Mouse (Mus musculus) ES-E14 (cell line): ENCODE data around the gene Ffar3. TPM values are rescaled to one million over a fixed set of nuclear protein-coding genes. Genes with fewer than 3 reads are reported as not detected.
"Not testable (repeated sequence)": the region's sequence is repeated elsewhere in the genome, so short reads cannot be mapped to it uniquely, and the experiment has no call there.

ENCODE experiments used
- DNase-seq: peaks from one replicate; pipeline ENCODE4 v3.0.0-alpha.2; 2013; ENCODE audit warnings: low read depth, low spot score
- H3K27ac ChIP-seq: 2 replicates; pipeline ENCODE4 v1.5.1; 2012; ENCODE audit warnings: low read depth, mild to moderate bottlenecking, low read length, moderate library complexity, mixed read lengths; ENCODE audit not compliant: poor library complexity, insufficient read depth, severe bottlenecking
- H3K36me3 ChIP-seq: 2 replicates; pipeline ENCODE4 v1.6.1; 2012; ENCODE audit warnings: mild to moderate bottlenecking, low read length, moderate library complexity, mixed read lengths; ENCODE audit not compliant: control insufficient read depth, poor library complexity, insufficient read depth, severe bottlenecking
- H3K4me1 ChIP-seq, 2 experiments: fragments of 150-350 bp in 1 of 2; sonication (generic) in 1 of 2; 2 replicates each; pipeline ENCODE4 v1.6.1; 2012; ENCODE audit warnings: low read length in 2 of 2, mild to moderate bottlenecking in 1 of 2, mixed read lengths in 1 of 2; ENCODE audit not compliant: control insufficient read depth in 2 of 2, insufficient read depth in 2 of 2, poor library complexity in 1 of 2
- H3K4me3 ChIP-seq, 2 experiments: fragments of 150-350 bp in 1 of 2; sonication (generic) in 1 of 2; 2 replicates each; pipeline ENCODE4 v1.5.1; 2012; ENCODE audit warnings: low read length in 2 of 2, low read depth in 1 of 2, mild to moderate bottlenecking in 1 of 2, mixed read lengths in 1 of 2; ENCODE audit not compliant: insufficient read depth in 1 of 2, poor library complexity in 1 of 2, severe bottlenecking in 1 of 2
- H3K9ac ChIP-seq: 2 replicates; pipeline ENCODE4 v1.6.1; 2012; ENCODE audit warnings: low read depth, mild to moderate bottlenecking, low read length, mixed read lengths; ENCODE audit not compliant: poor library complexity, insufficient read depth, severe bottlenecking
- H3K9me3 ChIP-seq: fragments of 150-350 bp; sonication (generic); 2 replicates; pipeline ENCODE4 v1.6.1; 2012; ENCODE audit warnings: low read depth, mild to moderate bottlenecking, low read length; ENCODE audit not compliant: control insufficient read depth, insufficient read depth
- CHD2 ChIP-seq: IDR thresholded peaks from 2 replicates; pipeline ENCODE4 v1.6.1; 2014; ENCODE audit warnings: mild to moderate bottlenecking, low read depth, low read length, inconsistent platforms
- HCFC1 ChIP-seq: IDR thresholded peaks from 2 replicates; pipeline ENCODE4 v1.6.1; 2012; ENCODE audit warnings: low read length, inconsistent platforms, borderline replicate concordance; ENCODE audit not compliant: insufficient read depth
- MAFK ChIP-seq: IDR thresholded peaks from 2 replicates; pipeline ENCODE4 v1.6.1; 2014; ENCODE audit warnings: mild to moderate bottlenecking, low read depth, low read length, inconsistent platforms; ENCODE audit not compliant: insufficient read depth
- ZC3H11A ChIP-seq: IDR thresholded peaks from 2 replicates; pipeline ENCODE4 v1.6.1; 2012; ENCODE audit warnings: low read depth, mild to moderate bottlenecking, inconsistent platforms, low read length, borderline replicate concordance
- ZNF384 ChIP-seq: IDR thresholded peaks from 2 replicates; pipeline ENCODE4 v1.6.1; 2012; ENCODE audit warnings: low read depth, low read length, inconsistent platforms
- in situ Hi-C, 2 experiments: fragments of 600-800 bp; cut with MboI; formaldehyde crosslinking; loops; one replicate each; pipeline ENCODE4 v1.15.1; 2025; ENCODE audit warnings: low sequenced_read_pairs in 2 of 2, inconsistent platforms in 1 of 2; ENCODE audit not compliant: unreplicated experiment in 2 of 2
- total RNA-seq: library from RNA; depleted of rRNA; stranded (reverse); fragments of 300-350 nt; gene quantifications from 2 replicates; pipeline ENCODE4 v1.2.3, GENCODE M21; 2012

Ffar3 gene
- total RNA-seq, 1 experiment, result 1.0 TPM

- H3K36me3 ChIP-seq, result no peaks in the 10 kb centered on the region
- DNase-seq, result no peak
- H3K4me3 ChIP-seq, result peak overlapping the region; percentile 52 to 55
- peaks cover 2 to 4% of the 10 kb centered on the region in 2 experiments; a peak in 1 of 4 replicates for H3K4me1 ChIP-seq
- in situ Hi-C loops, result no loop called here
- H3K9ac ChIP-seq, result peak overlapping the region; percentile 14; the same call in 1 of the 2 replicates
- no peaks in the 10 kb centered on the region for H3K9me3 ChIP-seq
- TF ChIP-seq ZC3H11A (no peak), MAFK (no peak), ZNF384 (no peak), HCFC1 (no peak), CHD2 (no peak)
- H3K27ac ChIP-seq, result no peak overlapping the region
Measured at GRCm38 (mm10) chr7:30832261-30832660, 23.7 kb downstream of the Ffar3 start.

- TF ChIP-seq ZNF384, result no peak
- no peak for TF ChIP-seq CHD2
- H3K9ac ChIP-seq, result no peak overlapping the region
- peak overlapping the region; percentile 94 for H3K27ac ChIP-seq
- no peak overlapping the region for H3K4me3 ChIP-seq
- peaks cover 2 to 6% of the 10 kb centered on the region in 2 experiments; a peak in 2 of 4 replicates for H3K4me1 ChIP-seq
- in situ Hi-C loops, result no loop called here
- no peaks in the 10 kb centered on the region for H3K36me3 ChIP-seq
- peak; percentile 57 for DNase-seq
- no peaks in the 10 kb centered on the region for H3K9me3 ChIP-seq
Measured at GRCm38 (mm10) chr7:30829428-30829827, 26.6 kb downstream of the Ffar3 start.

- not testable (repeated sequence) for H3K27ac ChIP-seq
Measured at GRCm38 (mm10) chr7:30828871-30829270, 27.1 kb downstream of the Ffar3 start.

GRCm38 (mm10) chr7:30826660-30827059 is 29.3 kb downstream of the Ffar3 start:
- TF ChIP-seq CHD2, result no peak
- TF ChIP-seq ZC3H11A, result no peak
- TF ChIP-seq HCFC1, result no peak
- no peak for TF ChIP-seq ZNF384
- TF ChIP-seq MAFK, result no peak
- in situ Hi-C loops, result no loop called here
- Histone ChIP-seq H3K9me3 (no peaks in the 10 kb centered on the region), H3K4me1 (peaks cover 2 to 6% of the 10 kb centered on the region in 2 experiments; a peak in 2 of 4 replicates), H3K27ac (no peak overlapping the region), H3K9ac (no peak overlapping the region), H3K36me3 (no peaks in the 10 kb centered on the region), H3K4me3 (no peak overlapping the region)
- DNase-seq, result no peak

More at GRCm38 (mm10) chr7:30828871-30829270, 27.1 kb downstream of the Ffar3 start:
- in situ Hi-C loops, H3K4me3 ChIP-seq, H3K4me1 ChIP-seq, H3K36me3 ChIP-seq, H3K9me3 ChIP-seq, H3K9ac ChIP-seq, DNase-seq: not testable (repeated sequence)

- in situ Hi-C loops, result no loop called here
- Histone ChIP-seq H3K27ac (no peak overlapping the region), H3K36me3 (no peaks in the 10 kb centered on the region), H3K9me3 (no peaks in the 10 kb centered on the region), H3K9ac (no peak overlapping the region), H3K4me3 (no peak overlapping the region), H3K4me1 (peaks cover 1 to 14% of the 10 kb centered on the region in 2 experiments; a peak in 2 of 4 replicates)
- TF ChIP-seq ZC3H11A (no peak), HCFC1 (no peak)
- DNase-seq, result no peak
Measured at GRCm38 (mm10) chr7:30824306-30824705, 31.7 kb downstream of the Ffar3 start.
